25 mouse cellular contexts compared by ENCODE assay signal in genomic region chr3:101636510-101636909, GRCm38 (mm10).
"Had no signal": no experiment of that assay in that cellular context is flagged by ENCODE, and none has a peak within 500 bp of the region (broad histone marks: within the 10 kb centered on the region; RNA-seq: fewer than 3 reads in every experiment).

No protein-coding gene starts in this region.

- H3K27ac ChIP-seq: heart, adult 2 months; heart, embryonic 13.5 days; heart, embryonic 15.5 days; hindbrain, embryonic 15.5 days; hindbrain, postnatal 0 days; kidney, embryonic 15.5 days; kidney, postnatal 0 days; limb, embryonic 13.5 days; limb, embryonic 15.5 days had no signal

- ATAC-seq: hindbrain, postnatal 0 days; intestine, embryonic 16.5 days had no signal

- DNase-seq: gastrocnemius, postnatal 14 days; gastrocnemius, postnatal 36 days; heart, adult 11 months; heart, adult 2 months; heart, postnatal 14 days; heart, postnatal 36 days; kidney, adult 11 months; kidney, adult 2 months; kidney, adult 9 months; kidney, postnatal 14 days; kidney, postnatal 36 days; layer of hippocampus, adult 9-11 months; layer of hippocampus, postnatal 36 days; left cerebral cortex, postnatal 4 days had no signal

- H3K4me1 ChIP-seq: heart, embryonic 15.5 days; limb, embryonic 15.5 days had no signal

- H3K36me3 ChIP-seq: heart, embryonic 13.5 days; heart, embryonic 15.5 days; hindbrain, embryonic 13.5 days; hindbrain, embryonic 15.5 days; kidney, embryonic 15.5 days; limb, embryonic 13.5 days; limb, embryonic 15.5 days had no signal

- H3K4me2 ChIP-seq: heart, embryonic 11.5 days; heart, embryonic 13.5 days; heart, embryonic 15.5 days; hindbrain, embryonic 13.5 days; hindbrain, embryonic 15.5 days; kidney, embryonic 15.5 days; limb, embryonic 13.5 days; limb, embryonic 15.5 days had no signal

- H3K9me3 ChIP-seq: heart, embryonic 13.5 days; heart, embryonic 15.5 days; hindbrain, embryonic 13.5 days; hindbrain, embryonic 15.5 days; kidney, embryonic 15.5 days; limb, embryonic 13.5 days; limb, embryonic 15.5 days had no signal

- H3K4me3 ChIP-seq: heart, adult 2 months; heart, embryonic 13.5 days; heart, embryonic 15.5 days; hindbrain, embryonic 13.5 days; hindbrain, embryonic 15.5 days; kidney, embryonic 15.5 days; limb, embryonic 13.5 days; limb, embryonic 15.5 days had no signal

- H3K27me3 ChIP-seq: heart, embryonic 13.5 days; heart, embryonic 15.5 days; hindbrain, embryonic 13.5 days; hindbrain, embryonic 15.5 days; kidney, embryonic 15.5 days; limb, embryonic 13.5 days; limb, embryonic 15.5 days had no signal

- H3K9ac ChIP-seq: heart, embryonic 13.5 days; heart, embryonic 15.5 days; hindbrain, embryonic 13.5 days; hindbrain, embryonic 15.5 days; kidney, embryonic 15.5 days; limb, embryonic 13.5 days; limb, embryonic 15.5 days had no signal
